Mouse (Mus musculus): ENCODE data around the gene Gm42906. TPM values are rescaled to one million over a fixed set of nuclear protein-coding genes. Genes with fewer than 3 reads are reported as not detected.

The Gm42906 gene
- polyA plus RNA-seq, 1 experiment = not detected

DNA sequence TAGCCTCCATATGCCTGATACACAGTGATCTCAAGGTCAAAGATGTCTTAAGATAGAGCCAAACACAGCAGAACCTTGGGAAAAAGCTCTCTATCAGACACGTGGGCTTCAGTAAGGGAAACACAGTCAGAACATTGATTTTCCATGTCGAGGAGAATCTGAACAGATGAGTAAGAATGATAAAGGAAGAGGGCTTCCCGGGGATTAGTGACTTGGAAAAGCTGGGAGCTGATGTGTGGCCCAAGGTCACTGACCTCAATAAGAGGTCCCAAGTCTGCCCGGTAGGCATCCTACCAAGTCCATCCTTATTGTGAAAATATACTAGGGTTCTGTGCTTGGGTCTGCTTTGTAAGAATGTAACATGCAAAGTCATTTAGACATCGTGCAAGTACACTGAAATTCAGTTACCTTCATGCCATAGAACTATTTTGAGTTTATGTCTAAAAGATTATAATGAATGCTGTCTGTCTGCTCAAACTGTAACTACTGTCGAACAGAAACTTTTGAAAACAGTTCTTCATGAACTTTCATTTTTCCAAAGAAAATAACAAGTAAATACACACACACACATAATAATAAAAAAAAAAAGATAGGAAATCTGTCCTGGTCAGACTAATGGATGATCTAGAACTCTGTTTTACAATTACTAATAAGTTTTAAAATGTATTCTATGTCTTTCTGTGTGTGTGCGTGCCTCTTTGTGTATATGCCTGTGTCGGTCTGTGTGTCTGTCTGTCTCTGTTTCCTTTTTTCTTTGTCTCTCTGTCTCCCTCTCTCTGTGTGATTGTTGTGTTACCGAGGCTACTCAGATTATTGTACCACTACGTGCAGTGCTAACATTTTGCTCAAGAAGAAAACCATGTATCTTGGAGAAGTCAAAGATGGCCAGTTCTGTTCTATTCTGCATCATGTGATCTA lies 322.6 kb downstream of the Gm42906 start:
- no peak for DNase-seq
- peak overlapping the region; percentile 59 for H3K27ac ChIP-seq (ENCODE audit: insufficient read depth, low read depth, low read length)
- peaks cover 23% of the 10 kb centered on the region for H3K4me1 ChIP-seq (ENCODE audit: control insufficient read depth, insufficient read depth, low read length)
- 57% methylated on average over 10 of the region's 10 CpGs for WGBS
- H3K4me3 ChIP-seq (ENCODE audit: insufficient read depth, low read depth, low read length) = no peak overlapping the region
- H3K36me3 ChIP-seq (ENCODE audit: control insufficient read depth, insufficient read depth, low read length) = no peaks in the 10 kb centered on the region
- no peaks in the 10 kb centered on the region for H3K27me3 ChIP-seq (replicated peaks; ENCODE audit: control insufficient read depth, insufficient read depth, low read length)
- no peak for TF ChIP-seq POLR2A (IDR thresholded peaks at IDR 0.05; ENCODE audit: low read depth, low read length)
- no peak for TF ChIP-seq CTCF (conservative IDR thresholded peaks at IDR 0.05; ENCODE audit: insufficient read depth, insufficient read length, low read depth, low read length)

DNA sequence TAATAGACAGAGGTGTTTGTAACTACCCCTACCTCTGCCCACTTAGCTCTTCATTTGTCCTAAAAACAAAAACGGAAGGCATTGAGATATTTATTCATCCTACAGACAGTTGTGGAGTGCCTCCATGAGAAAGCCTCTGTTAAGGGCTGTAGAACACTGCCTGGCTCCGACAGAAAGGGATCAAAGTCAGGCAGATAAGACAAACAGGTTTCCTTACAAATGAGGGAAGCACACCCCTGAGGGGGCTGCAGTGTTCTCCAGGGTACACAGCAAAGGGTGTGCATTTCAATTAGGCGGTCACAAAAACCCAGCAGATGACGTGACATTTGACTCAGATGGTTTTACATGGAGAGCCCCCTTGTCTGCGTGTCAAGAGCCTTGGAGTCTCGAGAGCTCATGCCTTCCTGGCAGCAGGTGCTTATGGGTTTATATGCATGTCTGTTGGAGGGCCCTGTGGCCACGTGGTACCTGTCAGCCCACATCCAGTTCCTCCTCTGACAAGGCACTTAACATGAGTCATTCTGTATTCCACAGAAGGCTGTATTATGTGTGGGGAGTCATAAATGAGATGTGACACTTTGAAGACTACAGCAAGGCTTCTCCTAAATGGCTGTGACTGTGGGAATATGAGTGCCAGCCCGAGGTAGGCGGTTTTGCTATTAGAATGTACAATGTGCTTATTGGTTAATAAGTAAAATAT lies 323.5 kb downstream of the Gm42906 start:
- peaks cover 21% of the 10 kb centered on the region for H3K4me1 ChIP-seq (ENCODE audit: control insufficient read depth, insufficient read depth, low read length)
- H3K27ac ChIP-seq (ENCODE audit: insufficient read depth, low read depth, low read length) = peak overlapping the region; percentile 59
- TF ChIP-seq CTCF (conservative IDR thresholded peaks at IDR 0.05; ENCODE audit: insufficient read depth, insufficient read length, low read depth, low read length) = no peak
- no peak for TF ChIP-seq POLR2A (IDR thresholded peaks at IDR 0.05; ENCODE audit: low read depth, low read length)
- no peaks in the 10 kb centered on the region for H3K36me3 ChIP-seq (ENCODE audit: control insufficient read depth, insufficient read depth, low read length)
- H3K4me3 ChIP-seq (ENCODE audit: insufficient read depth, low read depth, low read length) = no peak overlapping the region
- H3K27me3 ChIP-seq (replicated peaks; ENCODE audit: control insufficient read depth, insufficient read depth, low read length) = no peaks in the 10 kb centered on the region
- WGBS = 54% methylated on average over 9 of the region's 9 CpGs
- peak; percentile 53 for DNase-seq

DNA sequence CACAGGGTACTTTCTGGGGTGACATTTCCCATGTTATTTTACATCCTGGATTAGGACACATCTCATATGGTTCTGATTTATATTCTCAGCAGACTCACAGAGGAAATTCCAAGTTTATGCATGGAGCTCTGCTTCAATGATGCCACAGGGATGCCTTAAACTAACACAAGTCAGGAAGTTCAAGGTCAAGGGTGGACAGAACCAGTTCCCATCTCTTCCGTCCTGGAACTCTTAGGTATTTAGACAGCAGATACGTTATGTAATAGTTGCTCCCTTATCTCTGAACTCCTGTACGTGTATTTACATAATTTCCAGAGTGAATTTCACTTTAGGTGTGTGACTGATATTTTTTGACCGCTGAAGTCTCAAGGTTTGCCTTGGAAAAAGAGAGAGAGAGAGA lies 324.7 kb downstream of the Gm42906 start:
- 48% methylated on average over 4 of the region's 4 CpGs for WGBS

DNA sequence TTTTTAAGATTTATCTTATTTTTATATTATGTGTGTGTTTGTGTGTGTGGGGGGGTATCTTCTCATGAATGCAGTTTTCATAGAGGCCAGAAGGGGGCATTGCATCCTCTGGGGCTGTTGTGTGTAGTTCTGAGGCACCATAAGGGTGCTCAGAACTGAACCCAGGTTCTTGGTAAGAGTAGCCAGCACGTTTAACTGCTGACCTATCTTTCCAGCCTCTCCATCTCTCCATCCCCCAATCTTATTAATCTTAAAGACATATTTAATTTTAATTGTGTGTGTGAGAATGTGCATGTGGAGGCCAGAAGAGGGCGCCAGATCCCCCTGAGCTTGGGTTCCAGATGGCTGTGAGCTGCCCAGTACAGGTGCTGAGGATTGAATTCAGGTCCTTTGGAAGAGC lies 325.7 kb downstream of the Gm42906 start:
- no peak for DNase-seq
- 69% methylated on average over 2 of the region's 2 CpGs for WGBS
- no peak for TF ChIP-seq POLR2A (IDR thresholded peaks at IDR 0.05; ENCODE audit: low read depth, low read length)
- TF ChIP-seq CTCF (conservative IDR thresholded peaks at IDR 0.05; ENCODE audit: insufficient read depth, insufficient read length, low read depth, low read length) = peak; percentile 25
- Histone ChIP-seq H3K27me3 (replicated peaks; ENCODE audit: control insufficient read depth, insufficient read depth, low read length) (no peaks in the 10 kb centered on the region), H3K4me1 (ENCODE audit: control insufficient read depth, insufficient read depth, low read length) (peaks cover 12% of the 10 kb centered on the region), H3K4me3 (ENCODE audit: insufficient read depth, low read depth, low read length) (no peak overlapping the region), H3K36me3 (ENCODE audit: control insufficient read depth, insufficient read depth, low read length) (no peaks in the 10 kb centered on the region), H3K27ac (ENCODE audit: insufficient read depth, low read depth, low read length) (no peak overlapping the region)

More for the DNA sequence above, 324.7 kb downstream of the Gm42906 start:
- DNase-seq = peak; percentile 57
- Histone ChIP-seq H3K4me3 (ENCODE audit: insufficient read depth, low read depth, low read length) (no peak overlapping the region), H3K27ac (ENCODE audit: insufficient read depth, low read depth, low read length) (peak overlapping the region; percentile 68), H3K4me1 (ENCODE audit: control insufficient read depth, insufficient read depth, low read length) (peaks cover 16% of the 10 kb centered on the region), H3K36me3 (ENCODE audit: control insufficient read depth, insufficient read depth, low read length) (no peaks in the 10 kb centered on the region), H3K27me3 (replicated peaks; ENCODE audit: control insufficient read depth, insufficient read depth, low read length) (no peaks in the 10 kb centered on the region)
- TF ChIP-seq CTCF (conservative IDR thresholded peaks at IDR 0.05; ENCODE audit: insufficient read depth, insufficient read length, low read depth, low read length) (no peak), POLR2A (IDR thresholded peaks at IDR 0.05; ENCODE audit: low read depth, low read length) (no peak)

DNA sequence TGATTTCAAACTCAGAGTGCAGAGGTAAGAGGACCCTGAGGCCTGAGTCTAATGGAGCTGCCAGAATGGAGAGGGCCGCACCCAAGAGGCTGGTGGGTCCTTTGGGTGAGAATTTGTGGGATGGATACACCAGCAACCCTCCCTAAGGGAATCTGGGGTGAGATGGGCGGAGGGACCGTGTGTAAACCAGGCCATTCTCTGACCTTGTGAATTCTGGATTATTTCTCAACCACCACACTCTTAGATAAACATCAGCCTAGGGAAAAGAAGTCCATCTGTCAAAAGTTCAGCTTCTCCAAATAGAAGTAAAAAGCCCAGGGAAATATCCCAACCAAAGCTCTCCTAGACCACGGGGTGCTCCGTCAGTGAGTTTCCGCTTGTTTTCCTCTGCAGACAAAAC lies 332.0 kb downstream of the Gm42906 start:
- TF ChIP-seq CTCF (conservative IDR thresholded peaks at IDR 0.05; ENCODE audit: insufficient read depth, insufficient read length, low read depth, low read length) (no peak), POLR2A (IDR thresholded peaks at IDR 0.05; ENCODE audit: low read depth, low read length) (no peak)
- Histone ChIP-seq H3K36me3 (ENCODE audit: control insufficient read depth, insufficient read depth, low read length) (no peaks in the 10 kb centered on the region), H3K4me1 (ENCODE audit: control insufficient read depth, insufficient read depth, low read length) (no peaks in the 10 kb centered on the region; the same call in 1 of the 2 replicates), H3K27ac (ENCODE audit: insufficient read depth, low read depth, low read length) (peak overlapping the region; percentile 27; the same call in 1 of the 2 replicates), H3K4me3 (ENCODE audit: insufficient read depth, low read depth, low read length) (no peak overlapping the region), H3K27me3 (replicated peaks; ENCODE audit: control insufficient read depth, insufficient read depth, low read length) (no peaks in the 10 kb centered on the region)
- 83% methylated on average over 6 of the region's 6 CpGs for WGBS
- DNase-seq = peak; percentile 46

DNA sequence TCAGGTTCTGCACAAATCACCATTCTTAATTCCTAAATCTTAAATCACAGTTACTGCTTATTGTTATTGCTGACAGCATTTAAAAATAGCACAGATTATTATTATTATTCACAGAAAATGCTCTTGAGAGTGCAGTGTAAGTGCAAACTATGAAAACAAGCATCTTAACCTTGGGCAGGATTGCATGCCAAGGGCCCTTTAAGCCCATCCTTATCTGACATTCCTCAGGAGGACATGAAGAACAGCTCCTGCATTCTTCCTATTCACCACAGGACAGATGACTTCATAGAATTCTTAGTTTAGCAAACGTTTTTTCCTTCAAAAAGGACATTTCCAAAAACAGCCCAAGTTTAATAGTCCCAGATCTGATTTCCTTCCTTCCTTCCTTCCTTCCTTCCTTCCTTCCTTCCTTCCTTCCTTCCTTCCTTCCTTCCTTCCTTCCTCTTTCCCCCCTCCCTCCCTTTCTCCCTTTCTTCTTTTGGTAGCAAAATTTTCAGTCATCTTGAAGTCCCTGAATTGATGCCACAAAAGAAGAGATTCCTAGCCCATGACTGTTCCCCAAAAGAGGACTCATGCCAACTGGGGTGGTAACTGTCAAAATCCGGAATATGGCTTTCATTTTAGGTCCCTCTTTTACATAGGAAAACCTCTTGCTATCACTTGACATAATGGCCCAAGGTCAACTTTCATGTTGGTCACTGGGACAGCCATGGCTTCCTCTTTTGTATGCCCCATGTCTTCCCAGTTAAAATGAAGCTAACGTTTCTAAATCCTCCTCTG lies 334.9 kb downstream of the Gm42906 start:
- WGBS = 69% methylated on average over 3 of the region's 3 CpGs
- no peak for DNase-seq
- no peaks in the 10 kb centered on the region; the same call in 1 of the 2 replicates for H3K4me1 ChIP-seq (ENCODE audit: control insufficient read depth, insufficient read depth, low read length)
- no peaks in the 10 kb centered on the region for H3K36me3 ChIP-seq (ENCODE audit: control insufficient read depth, insufficient read depth, low read length)
- no peaks in the 10 kb centered on the region for H3K27me3 ChIP-seq (replicated peaks; ENCODE audit: control insufficient read depth, insufficient read depth, low read length)
- no peak overlapping the region for H3K27ac ChIP-seq (ENCODE audit: insufficient read depth, low read depth, low read length)
- no peak for TF ChIP-seq POLR2A (IDR thresholded peaks at IDR 0.05; ENCODE audit: low read depth, low read length)
- no peak for TF ChIP-seq CTCF (conservative IDR thresholded peaks at IDR 0.05; ENCODE audit: insufficient read depth, insufficient read length, low read depth, low read length)
- no peak overlapping the region for H3K4me3 ChIP-seq (ENCODE audit: insufficient read depth, low read depth, low read length)
